Mouse (Mus musculus): ENCODE data around the gene Prkd2.

The Prkd2 gene

GRCm38 (mm10) chr7:16842645-16843063, at the start of gene Prkd2:
Gene Prkd2, plus strand, starts transcription at chr7:16842902.
- peak; percentile 95 for DNase-seq

DNA sequence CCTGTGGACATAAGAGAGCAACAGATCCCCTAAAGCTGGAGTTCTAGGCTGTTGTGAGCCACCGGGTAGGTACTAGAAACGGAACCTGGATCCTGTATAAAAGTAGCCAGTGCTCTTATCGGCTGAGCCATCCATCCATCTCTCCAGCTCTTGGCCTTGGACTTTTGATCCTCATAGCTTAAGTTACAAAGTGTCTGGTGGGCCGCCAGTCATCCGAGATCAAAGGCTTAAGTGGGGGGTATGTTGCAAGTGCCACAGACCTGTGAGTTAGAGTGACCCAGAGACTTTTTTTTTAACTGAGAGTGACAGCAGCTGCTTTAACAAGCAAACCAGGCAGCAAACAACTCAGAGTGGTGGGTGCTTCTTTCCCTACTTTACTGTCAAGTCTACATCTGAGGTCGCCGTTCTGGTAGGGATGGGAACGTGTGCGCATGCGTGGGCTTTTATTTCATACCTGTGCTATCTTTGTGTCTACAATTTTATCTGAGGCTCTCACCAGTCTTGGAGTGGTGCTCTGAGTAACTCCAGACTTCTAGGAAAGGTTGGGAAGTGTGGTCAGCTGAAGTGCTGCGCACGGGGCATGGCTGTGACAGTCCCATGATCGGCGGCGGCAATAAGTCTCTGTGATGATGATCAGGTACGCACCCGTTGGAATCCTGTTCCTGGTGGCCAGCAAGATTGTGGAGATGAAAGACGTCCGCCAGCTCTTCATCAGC, 49.5 kb upstream of the Prkd2 start:
- peak; percentile 50 for DNase-seq

DNA sequence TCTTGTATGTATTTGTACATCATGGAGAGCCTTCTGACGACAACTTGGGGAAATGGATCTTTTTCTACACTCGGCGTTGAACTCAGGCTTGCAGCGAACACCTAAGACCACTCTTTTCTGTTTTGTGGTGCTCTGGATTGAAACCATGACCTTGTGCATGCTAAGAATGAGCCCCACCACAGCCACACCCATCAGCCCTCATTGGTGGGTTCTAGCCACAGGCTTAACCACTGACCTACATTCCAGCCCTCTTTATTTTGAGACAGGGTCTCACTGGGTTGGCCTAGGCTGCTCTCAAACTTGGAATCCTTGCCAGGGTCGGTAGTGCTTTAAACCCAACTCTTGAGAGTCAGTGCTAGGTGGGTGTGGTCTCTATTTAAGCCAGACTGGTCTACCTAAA, 47.8 kb upstream of the Prkd2 start:
- DNase-seq = no peak

DNA sequence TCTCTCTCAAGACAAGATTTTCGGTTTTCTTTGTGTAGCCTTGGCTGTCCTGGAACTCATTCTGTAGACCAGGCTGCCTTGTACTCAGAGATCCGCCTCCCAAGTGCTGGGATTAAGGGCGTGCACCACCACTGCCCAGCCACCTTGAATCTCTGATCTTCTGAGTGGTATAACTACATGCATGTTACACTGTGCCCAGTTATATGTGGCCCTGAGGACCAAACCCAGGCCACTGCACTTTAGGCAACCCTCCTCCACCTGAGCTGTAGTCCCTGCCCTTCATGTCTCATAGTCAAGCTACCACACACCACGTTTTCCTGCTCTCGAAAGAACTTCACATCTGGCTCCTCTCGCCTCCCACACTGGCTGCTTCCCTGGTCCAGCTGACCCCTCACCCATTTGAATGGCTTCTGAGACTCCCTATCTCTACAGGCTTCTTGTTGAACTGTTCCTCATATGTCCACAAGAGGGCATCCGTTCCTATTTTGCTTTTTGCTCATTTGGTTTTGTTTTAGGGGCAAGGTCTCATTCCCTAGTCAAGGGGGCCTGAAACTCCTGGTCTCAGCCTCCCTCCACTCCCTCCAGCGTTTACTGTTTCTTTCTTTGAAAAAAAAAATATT, 38.2 kb upstream of the Prkd2 start:
- DNase-seq = no peak

DNA sequence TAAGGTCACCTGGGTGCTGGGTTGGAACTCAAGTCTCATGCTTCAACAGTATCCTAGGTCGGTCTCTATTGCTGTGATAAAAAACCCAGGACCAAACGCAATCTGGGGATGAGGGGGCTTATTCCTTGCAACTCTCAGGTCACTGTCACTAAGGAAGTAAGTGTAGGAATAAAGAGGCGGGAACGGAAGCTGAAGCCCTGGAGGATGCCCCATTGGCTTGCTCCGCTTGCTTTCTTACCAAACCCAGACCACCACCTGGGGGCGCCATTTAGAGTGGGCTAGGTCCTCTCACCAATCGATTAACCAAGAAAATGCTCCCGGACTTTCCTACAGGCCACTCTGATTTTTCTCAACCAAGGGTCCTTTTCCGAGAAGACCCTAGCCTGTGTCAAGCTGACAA, 34.8 kb upstream of the Prkd2 start:
- DNase-seq = no peak

- no peak for DNase-seq
Measured at GRCm38 (mm10) chr7:16808647-16809046, 34.1 kb upstream of the Prkd2 start.

GRCm38 (mm10) chr7:16809739-16810138, 33.0 kb upstream of the Prkd2 start:
- peak; percentile 83 for DNase-seq

DNA sequence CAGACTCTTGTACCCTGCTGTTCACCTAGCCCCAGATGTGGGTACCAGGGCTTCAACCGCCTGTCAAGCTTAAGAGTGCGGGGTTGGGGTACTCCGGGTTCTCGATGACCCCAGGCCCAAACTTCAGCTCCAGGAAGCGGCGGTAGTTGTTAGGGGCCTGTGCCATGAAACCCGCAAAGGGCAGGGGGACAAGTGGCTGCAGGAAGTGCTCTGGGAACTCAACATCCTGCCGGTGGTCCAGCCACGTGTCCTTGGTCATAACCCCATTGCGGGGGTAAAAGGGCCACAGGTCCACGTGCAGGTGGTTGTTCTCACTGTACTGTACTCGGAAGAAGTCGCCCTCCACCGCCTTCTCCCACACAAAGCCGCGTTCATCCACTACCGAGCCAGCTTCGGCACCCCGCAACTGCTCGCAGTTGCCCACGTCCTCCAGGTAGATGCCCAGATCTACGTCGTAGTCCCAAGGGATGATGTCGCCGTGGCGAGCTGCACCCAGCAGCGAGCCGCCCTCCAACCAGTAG, 32.2 kb upstream of the Prkd2 start:
- DNase-seq = no peak

GRCm38 (mm10) chr7:16810920-16811648, 31.6 kb upstream of the Prkd2 start:
- DNase-seq = no peak

GRCm38 (mm10) chr7:16811649-16812070, 31.0 kb upstream of the Prkd2 start:
- no peak for DNase-seq

GRCm38 (mm10) chr7:16812505-16812904, 30.2 kb upstream of the Prkd2 start:
- no peak for DNase-seq

- DNase-seq = no peak
Measured at GRCm38 (mm10) chr7:16815351-16815941, 27.3 kb upstream of the Prkd2 start, which contains the start of gene Strn4. Gene Strn4, plus strand, starts transcription at chr7:16815889.

GRCm38 (mm10) chr7:16816078-16816474, 26.6 kb upstream of the Prkd2 start:
- peak; percentile 80 for DNase-seq

- DNase-seq = peak; percentile 60
Measured at GRCm38 (mm10) chr7:16816475-16817122, 26.1 kb upstream of the Prkd2 start, which contains the start of gene Fkrp. Gene Fkrp, minus strand, starts transcription at chr7:16816732.

DNA sequence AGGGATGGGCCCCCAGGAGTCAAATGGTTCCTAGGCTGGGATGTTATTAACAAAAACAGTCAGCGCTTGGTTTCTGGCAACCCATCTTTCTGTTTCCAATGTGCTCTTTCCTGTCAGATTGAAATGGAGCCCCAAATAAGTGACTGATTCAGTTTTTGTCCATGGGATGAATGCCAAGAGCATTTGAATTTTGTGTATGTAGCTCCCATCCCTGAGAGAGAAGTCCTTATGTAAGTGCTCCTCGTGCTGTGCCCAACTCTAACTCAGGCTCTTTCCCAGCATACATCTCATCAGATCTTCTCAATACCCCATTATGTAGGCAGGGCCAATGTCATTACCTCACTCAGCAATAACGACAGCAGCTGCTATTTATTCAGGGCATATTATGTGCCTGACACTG, 25.0 kb upstream of the Prkd2 start:
- DNase-seq = no peak

- DNase-seq = no peak
Measured at GRCm38 (mm10) chr7:16819794-16820193, 22.9 kb upstream of the Prkd2 start.

GRCm38 (mm10) chr7:16820271-16820763, 22.4 kb upstream of the Prkd2 start:
- no peak for DNase-seq

DNA sequence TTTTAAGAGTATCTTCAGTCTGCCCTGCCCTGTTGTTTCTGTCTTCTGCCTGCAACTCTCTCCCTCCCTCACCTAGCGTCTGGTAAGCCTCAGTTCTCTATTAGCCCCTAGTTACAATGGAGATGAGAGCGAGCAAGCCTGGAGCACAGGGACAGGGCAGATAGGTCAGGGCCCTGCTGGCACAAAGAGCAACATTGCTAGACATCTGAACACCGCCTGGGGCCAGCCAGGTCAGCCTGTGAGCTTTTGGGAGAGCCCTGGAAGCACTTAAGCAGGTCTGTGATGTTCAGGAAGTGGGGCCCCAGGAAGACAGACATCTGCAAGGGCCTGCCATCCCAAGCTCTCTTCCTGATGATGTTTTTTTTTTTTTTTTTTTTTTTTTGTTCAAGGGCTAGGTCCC, 21.6 kb upstream of the Prkd2 start:
- no peak for DNase-seq

DNA sequence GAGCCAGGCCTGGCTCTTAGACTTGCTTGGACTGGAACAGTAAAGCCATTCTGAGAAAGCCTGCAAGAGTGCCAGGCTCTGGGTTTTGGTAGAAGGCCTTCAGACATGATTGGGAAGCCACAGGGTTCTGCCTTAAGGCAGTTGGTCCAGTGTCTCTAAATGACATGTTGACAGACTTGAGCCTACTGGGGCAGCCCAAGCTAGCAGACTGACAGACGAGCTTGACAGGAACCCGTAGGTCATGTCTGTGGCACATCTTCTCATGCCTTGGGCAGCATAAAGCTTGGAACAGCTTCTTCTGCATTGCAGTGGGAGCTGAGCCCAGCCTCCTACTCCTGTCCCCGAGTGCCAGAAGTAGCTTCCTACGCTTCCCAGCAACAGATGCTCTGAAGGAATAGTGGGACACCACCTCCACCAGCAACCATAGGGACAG, 21.0 kb upstream of the Prkd2 start:
- no peak for DNase-seq

DNA sequence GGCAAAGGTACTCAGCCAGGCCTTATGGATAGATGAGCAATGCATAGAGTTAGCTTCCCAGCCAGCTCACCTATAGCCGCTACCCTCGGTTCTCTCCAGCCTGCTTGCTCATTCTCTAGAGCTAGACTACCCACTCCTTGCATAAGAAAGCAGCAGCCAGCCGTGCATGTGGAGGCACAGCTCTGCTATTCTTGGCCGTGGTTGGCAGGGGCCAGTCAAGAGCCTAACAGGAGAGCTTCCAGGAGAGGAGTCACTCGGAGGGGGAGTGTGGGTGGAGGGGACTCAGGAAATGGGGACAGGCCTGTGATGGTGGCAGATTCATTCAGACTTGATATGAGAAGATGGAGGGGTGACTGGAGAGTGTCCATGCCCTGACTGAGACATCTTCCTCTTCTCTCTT, 19.0 kb upstream of the Prkd2 start:
- DNase-seq = no peak

- DNase-seq = peak; percentile 60
Measured at GRCm38 (mm10) chr7:16825785-16826184, 16.9 kb upstream of the Prkd2 start.

- DNase-seq = no peak
Measured at GRCm38 (mm10) chr7:16826571-16826970, 16.1 kb upstream of the Prkd2 start.
